Mouse (Mus musculus) ovary, postnatal 14 days (tissue): ENCODE measurements at regions not wholly inside any gene's neighbourhood (a gene's known extent, or its start where the extent isn't known, plus 50 kb on each side); places are given as distances from the start of the nearest gene placed in this dataset.
A peak's percentile ranks its signal among the peaks of the same experiment; 100 is the strongest.

Source experiments
- DNase-seq: peaks from one replicate; pipeline ENCODE4 v3.0.0; 2022; ENCODE audit warnings: low spot score

DNA sequence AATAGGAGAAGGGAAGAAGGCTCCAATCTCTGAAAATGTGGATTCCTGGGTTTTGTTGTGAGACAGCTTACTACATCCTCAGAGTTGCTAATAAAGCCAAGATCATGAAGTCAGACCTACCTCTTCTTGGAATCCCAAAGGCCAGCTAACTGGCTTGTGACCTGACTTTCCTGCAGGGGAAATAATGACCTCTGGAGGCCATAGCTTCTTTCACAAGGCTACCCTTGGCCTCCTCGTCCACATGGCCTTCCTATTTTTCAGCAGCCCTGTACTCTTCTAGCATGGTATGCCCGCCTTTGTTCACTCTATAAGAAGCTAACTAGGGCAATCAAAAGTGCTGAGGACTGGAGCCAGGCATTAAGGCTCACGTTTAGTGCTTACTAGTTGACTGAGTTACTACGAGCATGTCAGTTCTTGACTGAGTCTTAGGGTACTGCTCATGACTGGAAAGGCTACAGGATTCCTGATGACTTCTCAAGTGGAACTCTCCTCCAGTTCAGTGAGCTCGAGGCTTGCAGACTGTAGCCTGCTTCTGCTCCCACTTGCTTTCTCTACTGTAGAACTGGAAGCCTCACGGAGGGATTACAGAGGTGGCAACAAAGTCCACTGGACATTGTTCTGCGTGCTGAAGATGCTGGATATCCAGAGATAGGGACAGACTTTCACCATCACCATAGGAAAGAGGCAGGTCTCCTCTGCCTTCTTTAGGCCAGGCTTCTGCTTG is 230.8 kb upstream of the Map3k1 start:
- DNase-seq = no peak

DNA sequence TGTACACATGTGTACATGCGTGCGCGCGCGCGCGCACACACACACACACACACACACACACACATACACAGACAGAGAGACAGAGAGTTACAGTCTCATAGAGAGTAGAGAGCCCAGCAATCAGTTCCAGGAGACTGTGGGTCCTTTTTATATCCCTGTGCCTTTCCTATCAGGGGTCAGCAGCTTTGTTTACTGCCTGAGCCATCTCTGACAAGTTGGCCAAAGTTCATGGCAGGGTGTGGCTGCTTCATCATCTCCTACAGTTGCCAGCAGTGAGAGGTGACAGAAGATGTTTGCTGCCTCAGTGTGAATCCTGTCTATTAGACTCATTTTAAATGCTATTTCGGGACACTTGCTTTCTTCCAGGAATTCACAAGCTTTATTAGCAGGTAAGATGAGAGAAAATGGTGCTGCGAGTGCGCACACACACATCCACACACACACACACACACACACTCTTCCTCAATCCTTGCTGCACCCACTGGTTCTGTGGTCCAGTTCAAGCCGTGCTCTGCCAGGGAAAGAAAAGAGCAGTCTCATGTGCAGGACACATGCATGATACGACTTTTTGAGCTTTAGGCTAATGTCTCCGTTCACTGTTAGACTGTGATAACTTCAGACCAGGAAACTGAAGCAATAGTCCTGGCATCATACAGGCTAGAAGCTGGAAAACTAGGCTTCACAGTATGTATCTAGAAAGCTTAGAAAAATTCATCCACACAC is 234.9 kb upstream of the Map3k1 start:
- DNase-seq = no peak

DNA sequence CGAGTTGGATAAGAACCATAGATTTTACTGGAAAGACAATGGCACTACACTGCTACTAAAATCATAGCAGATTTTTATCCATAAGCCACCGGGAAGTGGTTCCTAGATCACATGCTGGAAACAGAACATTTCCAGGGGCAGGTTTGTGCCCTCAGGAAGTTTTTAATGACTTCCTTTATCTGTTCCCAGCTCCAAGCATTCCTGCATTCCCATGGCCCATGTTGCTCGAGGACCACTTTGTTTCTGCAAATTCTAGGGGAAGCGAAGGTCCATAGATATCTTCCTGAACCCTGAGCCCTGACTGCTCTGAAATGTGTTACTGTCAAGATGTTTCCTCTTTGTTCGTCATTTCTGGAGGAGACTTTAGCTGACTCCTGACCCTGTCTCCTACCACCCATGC is 235.6 kb upstream of the Map3k1 start:
- no peak for DNase-seq

DNA sequence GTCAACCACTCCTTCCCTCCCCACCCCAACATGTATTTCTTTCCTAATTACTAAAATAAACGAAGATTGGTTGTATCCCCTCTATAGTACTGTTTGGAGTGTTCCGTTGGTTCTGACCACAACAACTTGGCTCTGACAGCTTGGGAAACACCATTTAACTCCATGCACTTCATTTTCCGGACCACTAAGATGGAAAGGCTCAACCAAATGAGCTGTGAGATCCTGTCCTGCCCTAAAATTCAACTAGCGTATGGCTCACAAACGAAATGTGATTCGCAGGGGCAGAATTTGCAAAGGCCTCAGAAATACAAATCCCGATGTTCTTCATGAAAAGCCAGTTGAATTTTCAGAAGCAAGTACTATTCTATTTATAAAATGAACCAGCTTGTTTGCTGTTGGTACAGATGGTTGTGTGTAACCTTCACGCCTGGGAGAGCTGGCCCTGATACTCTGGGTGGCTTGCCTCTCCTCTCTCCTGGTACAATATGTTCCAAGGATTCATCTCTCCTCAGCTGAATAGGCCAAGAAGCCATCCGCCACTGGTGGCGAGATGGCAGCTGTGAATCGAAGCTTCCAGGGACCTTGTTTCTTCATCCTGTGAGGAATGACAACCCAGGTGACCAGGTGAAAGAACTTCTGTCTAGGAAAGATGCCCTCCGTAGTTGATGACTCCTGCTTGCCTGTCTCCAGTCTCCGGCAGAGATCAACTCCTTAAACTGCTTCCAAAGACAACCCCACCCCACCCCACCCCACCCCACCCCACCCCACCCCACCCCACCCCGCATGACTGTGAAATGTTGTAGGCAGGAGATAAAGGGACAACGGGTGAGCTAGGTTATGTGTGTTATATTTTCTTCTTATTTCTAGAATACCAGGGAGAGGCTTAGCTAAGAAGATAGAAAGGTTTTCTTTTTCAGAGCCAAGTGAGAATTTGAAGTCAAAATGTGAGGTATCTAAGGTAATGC is 237.7 kb upstream of the Map3k1 start:
- no peak for DNase-seq

DNA sequence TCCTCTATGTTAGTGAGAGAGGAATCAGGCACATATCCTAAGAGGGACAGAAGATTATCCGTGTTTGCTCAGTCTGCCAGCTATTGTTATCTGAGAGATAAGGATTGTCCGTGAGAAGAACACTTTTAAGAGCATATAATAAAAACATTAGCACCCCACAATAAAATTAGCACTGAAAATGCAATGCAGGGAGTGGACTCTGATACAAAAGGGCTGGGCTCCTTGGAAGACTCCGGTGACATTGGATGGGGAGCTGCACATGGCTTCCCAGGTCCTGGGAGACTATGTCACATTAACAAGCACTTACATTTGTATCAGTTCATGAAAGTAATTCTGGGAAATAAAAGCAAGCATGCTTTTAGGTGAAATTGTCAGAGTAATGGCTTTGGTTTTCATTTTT is 238.6 kb upstream of the Map3k1 start:
- DNase-seq = no peak

DNA sequence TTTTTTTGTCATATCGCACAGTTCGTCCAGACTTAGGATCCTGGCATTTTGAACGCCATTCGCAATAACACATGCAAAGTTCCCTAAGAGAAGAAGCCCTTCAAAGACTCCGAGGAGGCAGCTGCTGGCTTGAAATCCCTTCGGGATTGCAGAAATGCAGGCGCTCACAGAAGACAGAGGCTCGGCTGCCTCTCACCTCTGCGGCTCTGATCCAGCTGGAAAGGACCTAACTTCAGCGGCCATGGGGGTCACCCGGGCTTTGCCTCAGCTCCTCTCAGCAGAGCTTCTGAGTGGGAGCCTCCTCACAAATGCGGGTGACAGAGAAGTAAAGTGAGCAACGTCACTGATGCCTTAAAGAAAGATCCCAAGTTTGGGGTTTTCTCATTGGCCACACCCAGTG is 239.1 kb upstream of the Map3k1 start:
- no peak for DNase-seq

DNA sequence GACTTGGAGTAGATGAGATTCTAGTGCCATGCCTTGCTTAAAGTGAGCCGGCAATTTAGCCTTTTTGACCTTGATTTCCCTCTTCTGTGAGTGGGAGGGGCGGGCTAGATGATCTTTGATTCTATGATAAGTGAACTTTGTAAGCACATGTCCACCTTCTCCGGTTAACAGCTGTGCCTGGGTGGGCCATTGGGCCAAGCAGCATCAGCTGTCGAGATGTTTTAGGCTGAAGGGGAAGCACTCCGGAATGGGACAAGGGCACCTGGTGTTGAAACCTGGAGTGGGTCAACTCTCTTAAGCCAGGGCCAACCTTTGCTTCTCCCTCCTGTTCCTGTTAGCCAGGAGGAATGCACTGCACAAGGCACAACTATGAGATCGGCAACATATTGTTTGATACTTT is 239.5 kb upstream of the Map3k1 start:
- DNase-seq = no peak

DNA sequence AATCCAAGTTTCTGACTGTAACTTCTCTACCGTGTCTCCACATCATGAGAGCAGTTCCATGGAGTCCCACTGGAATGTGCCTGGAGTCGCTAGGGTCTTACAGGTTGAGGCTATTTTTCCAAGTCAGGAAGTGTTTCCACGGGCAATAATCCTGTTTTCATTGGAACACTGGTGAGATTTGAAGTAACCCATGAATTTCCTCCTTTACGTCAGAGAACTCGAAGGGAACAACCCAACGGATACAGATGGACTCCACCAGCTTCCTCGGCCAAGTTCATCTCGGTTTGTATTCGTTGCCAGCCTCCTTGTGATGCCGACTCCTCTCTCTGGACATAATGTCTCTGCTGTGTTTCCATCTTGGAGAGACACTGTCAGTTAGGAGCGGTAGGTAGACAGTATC is 237.4 kb upstream of the Ankrd55 start:
- DNase-seq = no peak

DNA sequence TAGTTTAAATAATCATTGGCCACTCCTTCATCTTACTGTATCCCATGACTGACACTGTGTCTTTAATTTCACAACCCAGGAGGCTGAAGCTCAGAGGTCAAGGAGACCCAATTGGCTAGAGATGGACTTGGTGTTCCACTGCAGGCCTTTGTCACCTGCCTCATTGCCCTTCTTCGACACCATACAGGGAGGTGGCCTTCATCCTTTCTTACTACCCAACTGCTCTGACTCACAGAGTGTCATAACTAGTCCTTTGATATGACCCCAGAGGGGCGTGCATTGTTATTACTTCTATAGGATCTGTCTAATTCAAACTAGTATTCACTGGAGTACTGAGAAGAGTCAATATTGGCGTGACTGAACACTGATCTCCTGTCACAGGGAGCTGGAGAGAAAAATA is 236.2 kb upstream of the Ankrd55 start:
- DNase-seq = no peak

DNA sequence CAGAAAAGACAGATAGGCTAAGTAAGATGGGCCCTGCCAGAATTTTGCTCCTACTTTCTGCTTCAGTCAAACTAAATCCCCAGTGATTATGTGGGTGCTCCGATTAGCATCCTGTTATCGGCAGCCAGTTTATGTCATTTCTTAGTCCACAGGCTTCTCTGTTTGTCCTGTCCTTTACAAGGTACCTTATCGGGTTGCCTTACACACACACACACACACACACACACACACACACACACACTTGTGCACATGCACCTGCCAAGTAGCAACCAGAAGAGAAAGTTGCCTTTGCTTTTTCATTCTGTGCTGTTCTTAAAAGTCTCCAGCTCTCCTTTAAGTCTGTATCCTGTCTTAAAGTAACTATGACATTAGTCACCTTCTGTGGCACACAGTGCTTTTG is 235.8 kb upstream of the Ankrd55 start:
- no peak for DNase-seq

DNA sequence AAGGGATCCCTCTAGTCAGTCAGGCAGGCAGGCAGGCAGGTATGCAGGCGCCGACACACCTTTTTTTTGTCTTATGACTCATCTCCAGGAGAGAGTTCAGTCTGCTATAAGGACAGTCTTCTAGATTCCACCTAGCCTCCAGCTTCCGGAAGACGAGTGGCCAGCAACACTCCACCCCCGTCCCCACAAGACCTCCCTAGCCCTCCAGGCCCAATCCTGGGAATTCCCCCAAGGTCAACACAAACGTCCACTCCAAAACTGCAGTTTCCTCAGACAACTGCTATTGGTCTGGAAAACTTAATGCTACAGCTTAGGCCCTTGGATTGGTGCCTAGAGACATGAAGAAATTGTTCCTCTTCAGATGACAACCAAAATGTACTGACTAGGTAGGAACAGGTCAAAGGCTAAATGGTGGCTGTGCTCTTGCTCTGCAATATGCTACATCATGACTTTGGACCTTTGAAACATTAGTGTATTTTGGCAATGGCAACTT is 233.3 kb upstream of the Ankrd55 start:
- no peak for DNase-seq

DNA sequence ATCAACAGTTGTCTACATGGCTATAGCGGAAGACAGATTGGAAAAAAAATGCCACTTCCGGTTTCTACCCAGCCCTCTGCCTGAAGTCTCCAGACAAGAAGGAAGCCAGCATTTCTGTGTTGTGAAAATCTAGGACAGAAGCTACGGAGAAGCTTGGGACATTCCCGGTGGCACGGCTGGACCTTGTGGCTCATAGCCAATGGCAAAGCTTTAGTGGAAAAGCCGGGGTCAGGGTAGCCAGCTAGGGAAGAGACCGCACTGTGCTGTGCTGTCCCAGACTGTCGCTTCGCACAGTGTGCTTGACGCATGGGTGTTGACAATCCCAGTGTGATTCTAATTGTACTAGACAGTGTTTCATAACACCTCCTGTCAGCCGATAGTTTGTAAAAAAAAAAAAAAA is 230.0 kb upstream of the Ankrd55 start:
- DNase-seq = no peak

DNA sequence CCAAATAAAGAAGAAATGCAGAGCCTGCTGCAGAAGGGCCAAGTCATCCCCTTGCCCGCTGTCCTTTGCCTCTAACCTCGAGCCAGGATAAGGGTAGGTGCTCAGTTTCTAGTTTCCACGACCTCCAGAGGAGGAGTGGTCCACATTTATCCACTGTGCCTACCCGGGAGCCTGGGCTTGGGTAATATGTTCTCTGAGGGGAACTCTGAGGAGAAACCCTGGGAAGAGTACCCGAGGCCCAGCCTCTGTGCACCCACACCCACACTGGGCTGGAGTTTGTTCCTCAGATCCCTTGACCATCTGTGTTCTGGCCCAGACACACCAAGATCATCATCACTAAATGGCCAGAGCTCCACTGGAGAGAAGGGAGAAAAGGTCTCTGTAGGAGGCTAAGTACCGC is 229.5 kb upstream of the Ankrd55 start:
- no peak for DNase-seq

DNA sequence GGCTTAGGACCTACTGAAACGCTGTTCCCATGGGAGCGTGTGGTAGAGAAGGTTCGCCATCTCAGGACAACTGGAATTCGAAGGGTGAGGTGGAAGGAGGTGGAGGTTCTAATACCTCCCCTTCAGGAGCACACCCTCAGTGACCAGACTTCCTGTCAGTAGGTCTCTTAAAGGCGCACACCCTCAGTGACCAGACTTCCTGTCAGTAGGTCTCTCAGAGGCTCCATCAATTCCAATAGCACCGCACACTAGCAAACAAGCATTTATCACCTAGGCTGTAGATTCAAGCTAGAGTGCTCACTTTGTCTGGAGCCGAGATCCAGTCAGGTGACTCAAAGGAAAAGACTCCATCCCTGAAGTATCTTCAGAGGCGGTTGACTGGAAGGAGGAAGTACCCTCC is 226.2 kb upstream of the Ankrd55 start:
- no peak for DNase-seq

DNA sequence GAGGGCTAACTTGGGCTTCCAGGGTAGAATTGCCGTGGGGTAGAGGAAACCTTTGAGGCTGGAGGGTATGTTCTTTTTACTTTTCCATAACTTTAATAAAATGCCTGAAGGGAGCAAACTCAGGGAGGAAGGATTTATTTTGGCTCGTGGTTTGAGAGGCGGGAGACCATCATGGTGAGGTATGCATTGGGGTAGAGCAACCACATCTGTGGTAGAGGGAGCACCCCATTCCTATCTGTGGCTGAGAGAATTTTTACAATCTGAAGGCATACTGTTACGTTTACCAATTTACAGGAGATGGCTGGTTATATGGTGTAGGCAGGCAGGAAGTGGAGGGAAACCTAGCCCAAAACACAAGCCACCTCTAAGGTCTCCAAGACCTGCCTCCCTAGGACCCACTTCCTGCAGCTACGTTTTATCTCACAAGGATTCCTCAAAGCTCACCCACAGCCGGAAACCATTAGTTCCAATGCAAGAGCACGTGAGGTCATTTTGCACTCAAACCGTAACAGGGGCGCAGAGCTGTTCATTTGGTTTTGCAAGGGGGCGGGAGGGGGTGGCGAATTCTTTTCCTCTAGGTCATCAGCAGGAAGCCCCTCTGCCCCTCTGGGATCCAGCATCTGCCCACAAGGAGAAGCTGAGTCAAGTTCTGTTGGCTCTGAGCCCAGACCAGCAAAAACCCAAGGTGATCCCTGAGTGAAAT is 224.7 kb upstream of the Ankrd55 start:
- no peak for DNase-seq

DNA sequence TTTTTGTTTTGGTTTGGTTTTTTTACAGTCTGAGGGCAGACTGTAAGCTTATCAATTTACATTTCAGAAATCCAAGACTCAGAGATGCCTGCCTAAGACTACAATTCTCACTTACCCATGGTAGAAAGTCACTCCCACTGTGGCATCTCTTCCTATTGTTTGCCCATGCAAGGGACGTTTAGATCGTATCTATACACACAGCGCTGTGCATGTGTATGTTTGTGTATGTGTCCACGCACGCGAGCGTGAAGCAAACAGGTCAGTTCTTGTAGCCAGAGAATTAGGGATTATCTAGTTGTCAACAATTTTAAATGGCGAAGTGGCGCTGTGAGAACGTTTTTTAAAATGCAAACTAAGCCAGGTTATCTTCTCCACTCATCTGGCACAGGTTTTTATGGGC is 223.6 kb upstream of the Ankrd55 start:
- DNase-seq = no peak

DNA sequence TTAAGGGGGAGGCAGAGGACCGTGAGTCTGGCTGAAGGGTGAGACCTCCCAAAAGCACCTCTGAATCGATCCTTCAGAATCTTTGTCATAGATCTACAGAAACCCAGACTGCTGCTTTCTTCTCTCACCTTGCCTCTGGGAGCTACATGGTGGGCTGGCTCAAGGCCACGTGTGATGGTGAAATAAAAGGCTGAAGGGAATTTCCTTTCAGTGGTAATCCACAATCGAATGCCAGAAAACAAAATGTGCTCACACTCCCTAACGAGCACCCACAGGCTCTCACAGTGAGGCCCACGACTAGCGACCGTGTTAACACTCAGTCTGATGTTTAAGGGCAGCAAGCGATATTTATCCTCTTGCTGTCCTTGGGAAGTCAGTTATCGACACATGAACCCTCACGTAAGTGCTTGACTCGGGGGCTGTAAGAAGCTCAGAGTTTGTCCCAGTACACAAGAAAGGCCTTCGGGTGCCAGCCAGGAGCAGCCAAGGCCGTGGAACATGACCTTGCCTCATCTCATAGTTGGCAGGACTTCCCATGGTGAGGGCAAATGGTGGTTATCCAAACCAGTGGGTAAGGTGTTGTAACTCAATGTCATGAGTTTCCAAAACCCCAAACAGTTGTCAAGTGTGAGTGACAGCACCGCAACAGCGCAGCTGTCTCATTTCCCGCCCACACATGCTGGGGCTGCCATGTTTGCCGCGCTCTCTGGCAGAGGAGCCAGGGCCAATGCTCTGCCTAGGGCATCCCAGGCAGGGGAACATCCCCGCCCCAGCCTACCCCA is 221.0 kb upstream of the Ankrd55 start:
- DNase-seq = peak; percentile 30

DNA sequence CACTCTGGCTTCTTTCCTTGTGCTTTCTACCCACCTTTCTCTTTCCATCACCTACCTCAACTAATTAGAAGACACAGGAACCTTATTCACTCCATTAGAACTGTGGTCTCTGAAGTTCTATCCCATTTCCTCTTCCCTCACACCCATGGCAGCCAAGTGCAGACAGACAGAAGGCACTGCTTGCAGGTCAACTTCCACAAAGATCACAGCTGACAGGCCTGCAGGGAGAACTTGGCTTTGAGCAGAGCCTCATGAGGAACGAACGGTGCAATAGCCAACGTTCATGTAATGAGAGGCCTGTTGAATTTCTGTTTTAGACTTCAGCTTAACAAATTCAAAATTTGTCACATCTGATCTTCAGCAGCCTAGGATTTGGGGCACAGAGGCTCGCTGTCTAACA is 217.5 kb upstream of the Ankrd55 start:
- DNase-seq = no peak

DNA sequence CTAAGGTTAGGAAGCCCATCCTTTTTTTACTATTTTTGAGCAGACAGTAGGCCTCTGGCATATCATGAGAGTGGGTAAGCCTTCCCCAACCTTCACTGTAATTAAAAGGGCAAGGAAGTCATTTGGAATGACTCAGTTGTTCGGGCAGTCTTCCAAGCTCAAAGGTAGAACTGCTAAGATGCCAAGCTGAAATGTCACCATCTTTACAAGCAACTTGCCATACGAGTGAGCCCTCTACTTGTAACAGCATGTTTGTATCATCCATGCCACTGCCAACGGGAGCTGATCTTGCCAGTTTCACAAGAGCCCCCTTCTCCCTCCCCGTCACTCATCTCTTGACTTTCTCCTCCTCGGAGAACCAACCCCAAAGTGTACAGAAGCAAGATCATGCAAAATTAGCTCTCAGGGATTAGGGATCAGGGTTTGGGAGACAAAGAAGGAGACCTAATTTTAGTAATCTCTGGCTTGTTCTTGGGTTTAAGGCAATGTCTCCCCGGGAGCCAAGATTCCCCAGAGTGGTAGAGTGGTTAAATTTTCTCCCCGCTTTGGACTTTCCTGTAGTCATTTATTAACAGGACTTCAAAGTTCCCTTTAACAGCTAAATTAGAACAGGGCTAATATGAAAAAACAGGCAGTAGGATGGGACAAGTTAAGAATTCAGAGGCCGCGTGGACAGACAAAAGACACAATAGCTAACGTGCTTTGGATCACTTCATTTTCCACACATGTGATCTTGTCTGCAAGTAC is 216.9 kb upstream of the Ankrd55 start:
- no peak for DNase-seq

DNA sequence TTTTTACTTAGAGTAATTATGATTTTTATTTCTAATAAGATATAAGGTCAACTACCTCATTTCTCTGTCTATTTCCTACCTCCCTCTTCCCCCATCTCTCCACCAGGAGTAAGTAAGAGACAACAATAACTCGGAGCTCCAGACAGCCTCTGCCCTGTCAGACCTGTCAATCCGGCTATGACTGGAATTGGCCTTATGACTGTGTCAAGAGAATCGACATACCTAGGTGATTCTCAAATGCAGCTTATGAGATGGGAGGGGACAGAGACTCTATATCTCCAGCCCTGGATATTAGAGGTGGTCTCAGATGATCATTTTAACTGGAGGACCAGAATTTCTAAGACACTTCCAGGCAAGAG is 216.3 kb upstream of the Ankrd55 start:
- no peak for DNase-seq
